Mouse (Mus musculus): ENCODE results near the gene Gins2. TPM values are rescaled to one million over a fixed set of nuclear protein-coding genes. Genes with fewer than 3 reads are reported as not detected.

The Gins2 gene
- polyA plus RNA-seq, 1 experiment from 2014 or later = 104 TPM

DNA sequence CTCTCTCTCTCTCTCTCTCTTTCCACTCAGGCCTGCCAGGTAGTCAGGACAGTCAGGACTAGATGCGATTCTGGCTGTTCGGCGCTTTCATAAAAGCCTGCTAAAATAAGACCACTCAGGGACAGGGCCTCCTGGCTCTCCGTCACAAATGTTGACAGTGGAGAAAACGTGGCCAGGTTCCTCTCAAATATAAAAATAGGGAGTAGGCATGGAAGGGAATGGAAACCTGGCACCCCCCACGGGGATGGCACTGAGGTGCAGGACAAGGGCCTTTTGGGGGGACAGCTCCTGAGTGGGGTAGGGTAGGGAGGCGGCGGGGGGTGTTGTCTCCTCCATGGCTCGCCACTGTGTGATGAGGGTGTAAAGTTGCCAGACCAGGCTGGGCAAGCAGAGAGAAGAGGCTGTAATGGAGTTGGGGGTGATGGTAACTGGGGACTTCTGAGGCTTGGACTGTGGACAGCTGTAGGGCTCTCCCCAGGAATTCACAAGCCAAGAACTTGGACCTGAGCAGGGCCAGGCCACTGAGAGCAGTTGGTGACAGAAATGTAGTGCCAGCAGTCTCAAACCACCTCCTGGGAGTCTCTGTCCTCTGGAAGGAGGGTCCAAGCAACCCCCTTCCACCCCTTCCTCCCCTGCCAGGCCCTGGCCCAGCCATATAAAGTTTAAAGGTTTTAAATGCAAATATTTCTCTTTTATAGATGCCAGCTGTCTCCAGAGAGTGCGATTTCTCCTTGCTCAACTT, 57.2 kb downstream of the Gins2 start:
- WGBS = 26% methylated on average over 10 of the region's 10 CpGs

DNA sequence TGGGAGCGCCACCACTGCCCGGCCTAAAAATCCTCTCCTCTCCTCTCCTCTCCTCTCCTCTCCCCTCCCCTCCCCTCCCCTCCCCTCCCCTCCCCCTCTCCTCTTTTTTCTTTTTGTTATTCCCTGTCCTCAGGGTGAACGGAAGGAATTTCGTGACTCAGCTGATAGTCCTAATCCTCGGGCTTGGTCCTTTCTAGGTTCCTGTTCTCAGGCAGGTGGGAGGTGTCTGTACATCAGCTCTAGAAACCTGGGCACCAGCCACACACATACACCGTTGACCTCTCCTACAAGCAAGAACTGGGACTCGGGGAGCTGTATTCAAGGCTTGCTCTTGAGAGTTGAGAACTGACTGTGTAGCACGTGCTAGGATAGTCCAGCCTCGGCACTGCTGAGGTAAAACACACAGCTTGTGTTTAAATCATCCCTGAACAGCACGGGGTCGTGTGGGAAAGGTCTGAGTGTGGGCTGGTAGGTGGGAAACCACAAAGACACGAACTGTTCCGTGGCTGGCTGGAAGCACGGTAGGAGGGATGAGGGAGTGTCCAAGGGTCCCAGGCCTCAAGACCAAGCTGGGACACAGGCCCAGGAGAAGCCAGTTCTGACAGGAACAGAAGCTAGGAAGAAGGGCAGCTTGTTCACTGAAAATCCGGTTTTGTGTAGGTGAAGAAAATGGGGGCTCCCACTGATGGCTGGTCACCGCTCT, 58.0 kb downstream of the Gins2 start:
- no peak for ATAC-seq (ENCODE audit: low FRiP score, low read depth)
- Histone ChIP-seq H3K4me3 (no peak overlapping the region), H3K9me3 (no peaks in the 10 kb centered on the region), H3K4me2 (replicated peaks) (no peak overlapping the region), H3K27ac (no peak overlapping the region), H3K36me3 (no peaks in the 10 kb centered on the region), H3K27me3 (peaks cover 25% of the 10 kb centered on the region), H3K9ac (no peak overlapping the region), H3K4me1 (peaks cover 84% of the 10 kb centered on the region)
- 52% methylated on average over 16 of the region's 16 CpGs for WGBS

More for the DNA sequence above, 57.2 kb downstream of the Gins2 start:
- Histone ChIP-seq H3K27me3 (peaks cover 21% of the 10 kb centered on the region), H3K9me3 (no peaks in the 10 kb centered on the region), H3K4me2 (replicated peaks) (peak overlapping the region; percentile 56), H3K9ac (peak overlapping the region; percentile 19; the same call in 1 of the 2 replicates), H3K4me3 (no peak overlapping the region), H3K36me3 (no peaks in the 10 kb centered on the region), H3K4me1 (peaks cover 84% of the 10 kb centered on the region), H3K27ac (peak overlapping the region; percentile 59; the same call in 1 of the 2 replicates)
- peak; percentile 14 for ATAC-seq (ENCODE audit: low FRiP score, low read depth)

DNA sequence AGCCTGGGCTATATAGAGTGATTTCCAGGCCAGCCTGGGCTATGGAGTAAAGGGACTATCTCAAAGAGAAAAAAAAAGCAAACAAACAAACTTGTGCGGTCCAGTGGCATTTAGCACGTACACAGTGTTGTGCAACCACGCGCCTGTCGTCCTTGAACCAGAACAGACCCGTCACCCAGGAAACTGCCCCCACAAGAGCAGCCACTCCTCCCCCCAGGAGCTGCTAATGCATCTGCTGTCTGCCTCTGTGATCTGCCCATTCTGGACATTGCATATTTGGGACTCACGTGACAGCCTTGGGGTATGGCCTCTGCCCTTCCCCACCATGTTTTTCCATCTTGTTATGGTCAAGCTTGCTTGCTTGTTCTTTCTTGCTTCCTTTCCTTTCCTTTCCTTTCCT, 59.9 kb downstream of the Gins2 start:
- Histone ChIP-seq H3K9ac (no peak overlapping the region), H3K4me1 (peaks cover 80% of the 10 kb centered on the region), H3K4me2 (replicated peaks) (no peak overlapping the region), H3K36me3 (no peaks in the 10 kb centered on the region), H3K4me3 (no peak overlapping the region), H3K9me3 (no peaks in the 10 kb centered on the region), H3K27me3 (peaks cover 21% of the 10 kb centered on the region), H3K27ac (no peak overlapping the region)
- 67% methylated on average over 7 of the region's 7 CpGs for WGBS
- no peak for ATAC-seq (ENCODE audit: low FRiP score, low read depth)

Small RNAs within 50 kb of the gene (microRNA-seq; reads per million reads assigned to microRNA genes)
- not detected for gene Mir7687

Other genes with a start within 250 kb of the Gins2 start
- 7.4 and 8.0 TPM in 2 replicates for gene 1190005I06Rik, start 58.3 kb upstream of the Gins2 start, polyA plus RNA-seq (2015; fragmentation: Nextera tagmentation; extraction: Ambion mirVana)
- gene Gm27021, start 78.8 kb upstream of the Gins2 start, polyA plus RNA-seq (2015; fragmentation: Nextera tagmentation; extraction: Ambion mirVana) = 5.5 and 7.8 TPM in 2 replicates
- gene Cox4i1, start 78.9 kb upstream of the Gins2 start, polyA plus RNA-seq (2015; fragmentation: Nextera tagmentation; extraction: Ambion mirVana) = 928 and 970 TPM in 2 replicates
- 243 and 248 TPM in 2 replicates for gene Emc8, start 79.3 kb upstream of the Gins2 start, polyA plus RNA-seq (2015; fragmentation: Nextera tagmentation; extraction: Ambion mirVana)
- gene Irf8, start 147.1 kb upstream of the Gins2 start, polyA plus RNA-seq (2015; fragmentation: Nextera tagmentation; extraction: Ambion mirVana) = 4.8 and 5.4 TPM in 2 replicates